In genomic region chrX:41657791-41658190, GRCm38 (mm10) we compare ENCODE assay signal across 23 mouse cellular contexts.
A peak's percentile ranks its signal among the peaks of the same experiment; 100 is the strongest.
DNase-seq lines count a peak whose midpoint lies in the region; TF ChIP-seq lines count a peak whose summit lies in the region.
"Had no signal": no experiment of that assay in that cellular context is flagged by ENCODE, and none has a peak within 500 bp of the region (broad histone marks: within the 10 kb centered on the region; RNA-seq: fewer than 3 reads in every experiment).

No protein-coding gene starts in this region.

- H3K4me1 ChIP-seq in kidney, adult 2 months (ENCODE audit: control insufficient read depth, insufficient read depth, low read length): no peaks in the 10 kb centered on the region
- H3K4me1 ChIP-seq: embryonic facial prominence, embryonic 13.5 days; embryonic facial prominence, embryonic 15.5 days; forebrain, embryonic 10.5 days; forebrain, embryonic 12.5 days had no signal

- no peaks in the 10 kb centered on the region for H3K36me3 ChIP-seq in kidney, adult 2 months (ENCODE audit: control insufficient read depth, insufficient read depth, low read length)
- H3K36me3 ChIP-seq: embryonic facial prominence, embryonic 13.5 days; embryonic facial prominence, embryonic 15.5 days; forebrain, embryonic 10.5 days; forebrain, embryonic 12.5 days; G1E had no signal

- DNase-seq in ES-CJ7 (ENCODE audit: low read depth, low spot score) (peak; percentile 73), R1 (ENCODE audit: low read depth, low spot score) (peak; percentile 70), ZHBTc4 (ENCODE audit: low read depth, low spot score) (peak; percentile 67)
- DNase-seq in thymus, postnatal 25 days: no peak
- no peak for DNase-seq in kidney, adult 2 months
- DNase-seq: adrenal gland, adult 2 months; adrenal gland, postnatal 10 days; adrenal gland, postnatal 25 days; B cell, adult 2 months; cerebellum, adult 11 months; cerebellum, adult 18-20 months; cerebellum, adult 8-10 months; cerebellum, adult 9-11 months; cerebellum, postnatal 14 days; cerebellum, postnatal 36 days; embryo, embryonic 11 days had no signal

- TF ChIP-seq CTCF in kidney, adult 2 months (conservative IDR thresholded peaks at IDR 0.05; ENCODE audit: insufficient read depth, insufficient read length, low read depth, low read length): no peak

- H3K4me3 ChIP-seq in kidney, adult 2 months (ENCODE audit: insufficient read depth, low read depth, low read length): no peak overlapping the region
- H3K4me3 ChIP-seq: embryonic facial prominence, embryonic 13.5 days; embryonic facial prominence, embryonic 15.5 days; erythroblast, embryonic 14.5 days; forebrain, embryonic 10.5 days; forebrain, embryonic 12.5 days had no signal

- no peaks in the 10 kb centered on the region for H3K27me3 ChIP-seq in kidney, adult 2 months (replicated peaks; ENCODE audit: control insufficient read depth, insufficient read depth, low read length)
- H3K27me3 ChIP-seq: CH12.LX; embryonic facial prominence, embryonic 13.5 days; embryonic facial prominence, embryonic 15.5 days; forebrain, embryonic 12.5 days had no signal

- WGBS in kidney, adult 2 months: 66% methylated on average over 4 of the region's 4 CpGs

- no peak overlapping the region for H3K27ac ChIP-seq in kidney, adult 2 months (ENCODE audit: insufficient read depth, low read depth, low read length)
- H3K27ac ChIP-seq: embryonic facial prominence, embryonic 13.5 days; embryonic facial prominence, embryonic 15.5 days; forebrain, embryonic 10.5 days; forebrain, embryonic 12.5 days had no signal

- no peak for TF ChIP-seq POLR2A in kidney, adult 2 months (IDR thresholded peaks at IDR 0.05; ENCODE audit: low read depth, low read length)

Comparison
In these comparisons a context has a peak if more than half of its experiments do, and no peak if none do; other contexts are left out.
1. DNase-seq: peak in ES-CJ7 (single experiment), R1 (single experiment) and ZHBTc4 (single experiment); none in thymus, postnatal 25 days (single experiment) and kidney, adult 2 months (single experiment).